Mouse (Mus musculus) thymus, adult 2 months (tissue): ENCODE measurements around the gene Eif4g2. TPM values are rescaled to one million over a fixed set of nuclear protein-coding genes. Genes with fewer than 3 reads are reported as not detected.

Source experiments
- DNase-seq: peaks from one replicate; pipeline ENCODE4 v3.0.0; 2021
- H3K27ac ChIP-seq: fragments of 200-500 bp; 2 replicates; pipeline ENCODE4 v1.5.1; 2012; ENCODE audit warnings: low read length, control low read depth; ENCODE audit not compliant: control insufficient read depth, insufficient read depth
- H3K27me3 ChIP-seq: fragments of 200-500 bp; 2 replicates; pipeline ENCODE4 v1.6.1; 2012; ENCODE audit warnings: mild to moderate bottlenecking, low read length, moderate library complexity, mixed read lengths; ENCODE audit not compliant: control insufficient read depth, insufficient read depth
- H3K36me3 ChIP-seq: fragments of 200-500 bp; 2 replicates; pipeline ENCODE4 v1.6.1; 2012; ENCODE audit warnings: mild to moderate bottlenecking, low read length, moderate library complexity; ENCODE audit not compliant: control insufficient read depth, insufficient read depth
- H3K4me1 ChIP-seq: fragments of 200-500 bp; replicated peaks from 2 replicates; pipeline ENCODE4 v1.6.1; 2012; ENCODE audit warnings: low read length; ENCODE audit not compliant: control insufficient read depth, insufficient read depth
- H3K4me3 ChIP-seq: fragments of 200-500 bp; 2 replicates; pipeline ENCODE4 v1.5.1; 2012; ENCODE audit warnings: mild to moderate bottlenecking, low read length, control low read depth, moderate library complexity; ENCODE audit not compliant: control insufficient read depth, insufficient read depth
- CTCF ChIP-seq: fragments of 200-500 bp; IDR thresholded peaks from 2 replicates; pipeline ENCODE4 v1.5.1; 2012; ENCODE audit warnings: mild to moderate bottlenecking, control low read depth, low read length, moderate library complexity, borderline replicate concordance; ENCODE audit not compliant: control insufficient read depth, poor library complexity, insufficient read depth; ENCODE audit errors: extremely low read depth
- POLR2A ChIP-seq: fragments of 200-500 bp; IDR thresholded peaks from 2 replicates; pipeline ENCODE4 v1.6.1; 2012; ENCODE audit warnings: mild to moderate bottlenecking, low read length, control low read depth, moderate library complexity; ENCODE audit not compliant: control insufficient read depth, poor library complexity, insufficient read depth; ENCODE audit errors: extremely low read depth
- WGBS: fragments of 180-500 bp; shearing (Covaris S2); methylation state at CpG from one replicate; pipeline ENCODE4 v1.1.7; 2018; 5-methylcytosine and 5-hydroxymethylcytosine counted together
- polyA plus RNA-seq: library from polyadenylated mRNA; depleted of rRNA; stranded (reverse); fragments of >200 nt; gene quantifications from 2 replicates; pipeline ENCODE4 v1.2.3, GENCODE M21; 2012

Eif4g2 gene
- polyA plus RNA-seq, 1 experiment: 128 TPM

- H3K4me3 ChIP-seq: no peak overlapping the region
- TF ChIP-seq POLR2A: no peak
- TF ChIP-seq CTCF: no peak
- H3K27me3 ChIP-seq: no peaks in the 10 kb centered on the region
- 46% methylated on average over 2 of the region's 2 CpGs for WGBS
- no peak overlapping the region for H3K27ac ChIP-seq
- DNase-seq: no peak
- H3K4me1 ChIP-seq: peaks cover 3% of the 10 kb centered on the region
- H3K36me3 ChIP-seq: peaks cover 21% of the 10 kb centered on the region
Observed at GRCm38 (mm10) chr7:111084443-111084842, 1.6 kb upstream of the Eif4g2 start.

DNA sequence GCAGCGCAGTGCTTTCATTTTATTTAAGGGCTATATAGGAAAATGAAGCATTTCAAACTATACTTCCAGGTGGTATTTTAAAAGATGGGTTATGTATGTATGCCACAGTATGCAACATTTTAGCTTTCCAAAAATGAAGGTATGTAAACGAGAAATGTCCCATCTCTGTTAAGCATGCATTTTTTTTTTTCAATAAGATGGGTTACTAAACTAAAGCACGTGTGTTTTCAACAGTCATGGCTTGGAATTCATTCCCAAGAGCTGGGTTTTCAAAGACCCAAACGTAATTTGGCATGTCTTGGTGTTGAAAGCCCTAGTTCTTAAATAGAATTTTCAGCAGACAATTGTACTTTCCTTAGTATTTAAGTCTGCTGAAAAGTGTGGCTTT, 897 bp upstream of the Eif4g2 start:
- WGBS: 5% methylated on average over 4 of the region's 4 CpGs
- no peaks in the 10 kb centered on the region for H3K27me3 ChIP-seq
- DNase-seq: no peak
- peak overlapping the region; percentile 89; the same call in 1 of the 2 replicates for H3K4me3 ChIP-seq
- peaks cover 28% of the 10 kb centered on the region for H3K36me3 ChIP-seq
- H3K4me1 ChIP-seq: peaks cover 3% of the 10 kb centered on the region
- peak overlapping the region; percentile 88 for H3K27ac ChIP-seq
- TF ChIP-seq POLR2A: no peak
- TF ChIP-seq CTCF: no peak

DNA sequence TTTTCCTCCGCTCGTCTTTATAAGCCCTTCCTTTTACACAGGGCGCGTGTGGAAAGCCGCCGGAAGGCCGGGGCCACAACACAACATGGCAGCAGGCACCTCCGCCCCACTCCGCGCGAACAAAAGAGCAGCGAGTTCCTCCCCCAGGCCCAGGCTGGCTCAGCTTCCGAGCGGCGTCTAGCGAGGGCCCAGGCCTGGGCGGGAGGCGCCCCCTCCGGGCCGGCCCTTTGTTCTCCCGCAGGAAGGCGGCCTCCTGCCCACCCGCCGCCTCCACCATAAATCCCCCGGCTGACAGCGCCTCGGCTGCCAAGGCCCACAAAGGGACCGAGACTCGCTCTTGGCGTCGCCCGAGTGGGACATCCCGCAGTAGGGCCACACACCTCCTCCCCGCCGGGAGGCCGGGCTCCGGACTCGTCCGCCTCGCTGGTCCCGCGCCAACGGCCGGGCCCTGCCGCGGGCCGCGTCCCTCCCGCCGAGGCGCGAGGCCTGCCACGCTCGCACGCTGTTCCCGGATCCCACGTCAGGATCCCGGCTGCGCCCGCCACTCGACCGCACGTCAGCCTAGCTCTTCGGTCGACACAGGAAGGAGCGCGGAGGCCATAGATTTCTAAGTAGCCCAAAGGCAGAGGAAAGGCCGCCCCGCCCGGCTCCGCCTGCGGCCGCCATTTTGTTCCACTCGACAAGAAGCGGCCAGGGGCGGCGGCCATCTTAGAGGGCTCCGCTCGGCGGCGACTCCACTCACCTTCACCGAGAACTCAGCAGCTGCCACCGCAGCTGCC, 598 bp downstream of the Eif4g2 start:
- Histone ChIP-seq H3K4me1 (peaks cover 3% of the 10 kb centered on the region), H3K36me3 (peaks cover 43% of the 10 kb centered on the region)
- under 1% methylated on average over 83 of the region's 83 CpGs for WGBS

DNA sequence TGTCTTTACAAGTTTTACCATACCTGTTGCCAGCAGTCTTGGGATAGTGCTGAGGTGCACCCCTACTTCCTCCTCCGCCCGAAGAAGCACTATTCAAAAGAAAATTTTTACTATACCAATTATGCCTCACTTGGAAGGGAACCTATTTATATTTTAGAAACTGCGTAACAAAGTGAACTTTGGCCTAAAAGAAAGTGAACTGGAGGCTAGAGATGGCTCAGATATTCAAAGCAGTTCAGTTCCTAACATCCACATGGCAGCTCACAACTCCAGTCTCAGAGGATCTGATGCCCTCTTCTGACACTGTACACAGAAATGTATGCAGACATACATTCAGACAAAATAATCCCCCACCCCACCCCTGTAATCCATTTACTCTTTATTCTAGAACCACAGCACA, 2.0 kb downstream of the Eif4g2 start:
- Histone ChIP-seq H3K36me3 (peaks cover 56% of the 10 kb centered on the region), H3K27me3 (no peaks in the 10 kb centered on the region), H3K27ac (no peak overlapping the region), H3K4me3 (no peak overlapping the region; the same call in 1 of the 2 replicates), H3K4me1 (peaks cover 3% of the 10 kb centered on the region)
- 65% methylated on average over 3 of the region's 3 CpGs for WGBS
- TF ChIP-seq POLR2A (no peak), CTCF (no peak)
- no peak for DNase-seq

More for the DNA sequence above, 598 bp downstream of the Eif4g2 start:
- Histone ChIP-seq H3K4me3 (peak overlapping the region; percentile 96), H3K27ac (peak overlapping the region; percentile 96), H3K27me3 (no peaks in the 10 kb centered on the region)
- peak; percentile 86 for DNase-seq
- TF ChIP-seq CTCF (no peak), POLR2A (0 out of 2 replicates have a peak, but pooled peaks have one; percentile 39)

DNA sequence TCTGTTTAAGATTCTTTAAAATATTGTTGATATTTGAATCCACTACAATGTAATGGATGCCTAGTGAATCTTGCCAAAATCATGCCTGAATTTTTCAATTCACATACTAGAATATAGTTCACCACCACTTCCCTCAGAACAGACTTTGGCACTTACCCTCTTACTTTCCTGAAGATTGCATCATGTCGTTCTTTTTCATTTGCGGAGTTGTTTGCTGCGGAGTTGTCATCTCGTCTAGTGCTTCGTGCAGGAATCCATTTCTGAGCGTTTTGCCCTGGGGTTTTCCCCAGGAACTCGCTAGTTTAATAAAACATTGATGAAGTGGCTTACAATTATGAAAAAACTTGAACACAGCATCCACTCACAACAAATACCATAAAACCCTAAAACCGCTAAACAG, 2.8 kb downstream of the Eif4g2 start:
- 88% methylated on average over 8 of the region's 8 CpGs for WGBS
- H3K27ac ChIP-seq: no peak overlapping the region
- no peak for DNase-seq
- peaks cover 64% of the 10 kb centered on the region for H3K36me3 ChIP-seq
- H3K4me3 ChIP-seq: no peak overlapping the region
- TF ChIP-seq CTCF: no peak
- no peak for TF ChIP-seq POLR2A
- no peaks in the 10 kb centered on the region for H3K27me3 ChIP-seq
- peaks cover 3% of the 10 kb centered on the region for H3K4me1 ChIP-seq

DNA sequence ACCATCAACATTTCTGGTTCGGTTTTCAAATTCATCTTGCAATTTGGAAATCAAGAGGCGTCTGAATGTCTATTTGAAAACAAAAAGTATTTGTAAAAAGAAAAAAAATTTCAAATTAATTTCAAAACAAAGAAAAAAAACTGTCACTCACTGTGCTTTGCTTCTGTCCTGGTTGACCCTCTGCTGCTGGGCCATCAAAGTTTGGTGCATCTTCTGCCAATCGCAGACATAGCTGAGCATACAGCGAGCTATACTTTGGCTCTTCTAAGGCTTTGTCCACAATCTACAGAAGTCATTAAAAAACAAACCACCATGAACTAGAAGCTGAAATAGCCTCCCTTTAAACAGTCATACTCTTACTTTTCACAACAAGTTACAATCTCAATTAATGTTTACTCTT, 4.6 kb downstream of the Eif4g2 start:
- WGBS: 98% methylated on average over 4 of the region's 4 CpGs
- no peaks in the 10 kb centered on the region for H3K27me3 ChIP-seq

DNA sequence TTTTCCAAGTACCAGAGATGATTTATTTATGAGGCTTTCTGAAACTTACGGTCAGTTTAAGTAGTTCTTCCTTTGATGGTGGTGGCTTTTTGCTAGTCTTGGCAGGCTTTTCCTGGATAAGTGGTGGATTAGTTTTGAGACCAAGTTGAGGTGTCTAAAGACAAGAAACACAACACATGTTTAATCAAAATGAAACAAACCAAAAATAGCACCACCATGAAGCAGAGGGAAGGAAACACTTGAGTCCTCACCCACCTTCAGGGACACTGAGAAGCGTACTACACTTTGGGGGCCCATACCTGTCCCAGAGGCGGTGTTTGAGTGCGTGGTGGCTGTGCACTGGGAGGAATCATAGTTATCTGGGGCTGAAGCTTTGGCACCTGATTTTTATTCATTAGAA, 7.5 kb downstream of the Eif4g2 start:
- H3K27me3 ChIP-seq: no peaks in the 10 kb centered on the region
- no peak for TF ChIP-seq CTCF
- TF ChIP-seq POLR2A: no peak
- H3K4me3 ChIP-seq: no peak overlapping the region
- peaks cover 99% of the 10 kb centered on the region for H3K36me3 ChIP-seq
- H3K4me1 ChIP-seq: no peaks in the 10 kb centered on the region; the same call in 1 of the 2 replicates
- H3K27ac ChIP-seq: no peak overlapping the region
- WGBS: 95% methylated on average over 4 of the region's 4 CpGs
- no peak for DNase-seq

More for the DNA sequence above, 4.6 kb downstream of the Eif4g2 start:
- no peak overlapping the region for H3K27ac ChIP-seq
- H3K4me1 ChIP-seq: peaks cover 3% of the 10 kb centered on the region
- no peak for DNase-seq
- TF ChIP-seq CTCF (no peak), POLR2A (no peak)
- peaks cover 82% of the 10 kb centered on the region for H3K36me3 ChIP-seq
- no peak overlapping the region for H3K4me3 ChIP-seq
